Mouse (Mus musculus): ENCODE results near the gene Ttyh1.

Gene Ttyh1

DNA sequence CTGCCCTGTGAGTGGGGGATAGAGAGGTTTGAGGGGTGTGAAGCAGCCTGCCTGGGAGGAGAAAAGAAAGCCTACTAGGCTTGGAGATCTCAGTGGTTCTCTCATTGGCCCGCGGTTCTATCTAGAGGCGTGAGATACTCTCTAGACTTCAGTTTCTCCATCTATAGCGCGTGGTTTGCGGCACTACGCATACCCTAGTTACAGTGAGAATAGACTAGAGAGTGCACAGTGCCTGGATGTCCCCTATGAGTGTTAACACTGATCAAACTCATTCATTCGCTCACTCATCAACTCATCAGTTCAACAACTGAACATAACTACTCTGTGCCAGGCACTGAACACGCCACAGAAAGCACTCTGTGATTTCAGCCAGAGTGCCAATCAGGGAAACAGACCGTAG, 3.6 kb downstream of the Ttyh1 start:
- no peak for DNase-seq (ENCODE audit: low read depth)

DNA sequence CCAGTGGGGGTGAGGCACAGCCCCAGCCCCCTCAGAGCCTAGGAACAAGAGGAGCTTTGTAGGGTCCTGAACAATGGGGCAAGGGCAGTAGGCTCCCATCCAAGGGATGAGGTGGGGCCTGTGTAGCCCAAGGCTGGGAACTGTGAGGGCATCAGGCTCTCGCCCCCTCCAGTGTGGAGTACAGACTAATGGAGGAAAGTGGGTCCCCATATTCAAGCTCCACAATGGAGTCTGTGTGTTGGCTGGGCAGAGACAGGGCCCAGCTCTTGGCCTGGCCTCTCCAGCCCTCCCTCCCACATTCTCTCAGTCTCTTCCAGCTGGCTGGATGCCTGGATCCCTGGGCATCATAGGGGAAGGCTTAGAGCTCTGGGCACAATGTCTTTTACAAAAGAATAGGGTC, 4.5 kb downstream of the Ttyh1 start:
- DNase-seq (ENCODE audit: low read depth), result no peak

DNA sequence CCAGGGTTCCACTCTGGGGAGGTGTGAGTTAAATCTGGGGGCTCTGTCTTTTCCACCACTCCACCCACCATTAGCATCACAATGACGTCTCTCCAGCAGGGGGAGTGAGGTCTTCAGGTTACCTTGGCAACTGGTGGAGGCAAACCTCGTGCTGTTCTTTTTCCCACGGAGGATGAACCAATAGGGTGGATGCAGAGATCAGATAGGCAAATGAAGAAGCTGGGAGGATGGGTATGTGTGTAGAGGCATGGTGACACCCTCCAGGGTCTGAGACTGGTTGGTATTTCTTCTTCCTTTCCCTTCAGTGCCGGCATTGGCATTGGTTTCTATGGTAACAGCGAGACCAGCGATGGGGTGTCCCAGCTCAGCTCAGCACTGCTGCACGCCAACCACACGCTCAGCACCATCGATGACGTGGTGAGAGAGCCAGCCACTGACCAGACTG, 5.1 kb downstream of the Ttyh1 start:
- peak; percentile 81 for DNase-seq (ENCODE audit: low read depth)

DNA sequence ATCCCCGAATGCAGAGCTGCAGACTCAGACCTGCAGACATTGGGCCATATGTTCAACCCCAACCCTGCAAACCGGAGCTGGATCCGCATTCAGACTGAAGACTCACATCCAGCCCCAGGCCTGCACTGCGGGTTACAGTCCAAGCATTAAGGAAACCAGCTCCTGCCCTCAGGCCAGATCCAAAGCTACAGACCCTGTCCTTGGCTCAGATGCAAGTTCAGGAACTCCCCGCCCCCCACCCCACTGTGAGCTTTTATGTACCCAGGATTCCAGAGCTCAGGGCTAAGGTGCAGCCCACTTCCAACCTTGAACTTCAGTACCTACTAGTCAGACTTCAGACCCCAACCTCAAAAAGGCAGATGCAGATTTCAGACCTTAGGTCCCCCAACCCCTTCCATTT, 5.6 kb downstream of the Ttyh1 start:
- DNase-seq (ENCODE audit: low read depth), result no peak

DNA sequence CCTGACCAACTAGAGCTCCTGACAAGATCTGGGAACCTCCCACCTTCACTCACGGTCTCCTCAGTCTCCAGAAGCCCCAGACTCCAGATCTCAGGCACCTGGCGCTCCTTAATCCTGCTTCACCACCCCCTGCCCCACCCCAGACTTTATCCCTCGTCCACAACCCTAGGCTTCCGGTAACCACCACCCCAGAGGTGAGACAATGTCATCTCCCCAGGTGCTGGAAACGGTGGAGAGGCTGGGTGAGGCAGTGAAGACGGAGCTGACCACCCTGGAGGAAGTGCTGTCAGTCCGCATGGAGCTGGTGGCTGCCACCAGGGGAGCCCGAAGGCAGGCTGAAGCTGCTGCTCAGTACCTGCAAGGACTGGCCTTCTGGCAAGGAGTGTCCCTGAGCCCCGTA, 6.1 kb downstream of the Ttyh1 start:
- DNase-seq (ENCODE audit: low read depth), result no peak

DNA sequence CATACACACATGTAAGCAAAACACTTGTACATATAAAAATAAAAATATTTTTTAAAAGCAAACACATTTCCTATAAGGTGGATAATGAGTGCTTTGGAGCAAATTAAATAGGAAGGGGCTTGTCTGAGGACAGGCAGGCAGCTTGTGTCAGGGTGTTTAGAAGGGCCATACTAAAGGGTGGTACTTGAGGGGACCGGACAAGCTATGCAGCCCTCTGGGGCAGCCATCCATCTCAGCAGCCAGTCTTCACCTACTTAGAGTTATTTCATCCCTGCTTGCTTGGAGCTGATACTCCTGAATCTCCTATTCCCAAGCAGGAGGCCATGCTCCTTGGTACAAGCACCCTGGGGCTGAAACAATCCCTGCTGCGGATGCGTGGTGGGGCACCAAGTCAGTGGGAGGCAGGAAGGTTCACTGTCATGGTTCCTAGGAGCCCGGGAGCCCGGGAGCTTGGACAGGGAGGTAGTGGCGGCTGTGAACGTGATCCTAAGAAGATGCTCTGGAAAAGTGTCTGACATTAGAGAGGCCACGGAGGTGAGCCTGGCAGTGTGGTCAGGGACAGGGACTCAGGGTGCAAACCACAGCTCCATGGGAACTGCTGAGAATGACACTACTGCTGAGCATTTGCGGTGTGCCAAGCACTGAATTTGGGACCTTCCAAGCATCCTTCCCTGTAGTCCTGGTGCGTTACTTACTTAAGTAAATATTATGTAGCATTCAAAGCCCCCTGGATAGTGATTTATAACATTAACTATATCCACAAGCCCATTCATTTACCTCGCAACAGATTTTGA, 8.0 kb downstream of the Ttyh1 start:
- no peak for DNase-seq (ENCODE audit: low read depth)

DNA sequence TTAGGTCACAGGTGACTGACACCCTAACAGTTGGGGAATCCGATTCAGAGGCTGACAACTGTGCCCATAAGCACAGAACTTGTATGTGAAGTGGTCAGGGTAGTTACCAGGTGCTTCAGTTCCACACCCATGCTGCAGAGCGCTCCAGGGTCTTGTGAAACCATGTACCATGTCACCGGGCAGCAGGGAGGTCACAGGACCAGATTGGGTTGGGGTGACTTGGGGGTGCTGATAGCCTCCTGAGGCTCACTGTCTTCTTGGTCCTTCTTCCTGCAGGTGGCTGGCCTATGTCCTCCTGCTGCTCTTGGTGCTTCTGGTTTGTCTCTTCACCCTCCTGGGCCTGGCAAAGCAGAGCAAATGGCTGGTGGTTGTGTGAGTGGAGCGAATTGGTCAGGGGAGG, 8.7 kb downstream of the Ttyh1 start:
- DNase-seq (ENCODE audit: low read depth), result no peak

DNA sequence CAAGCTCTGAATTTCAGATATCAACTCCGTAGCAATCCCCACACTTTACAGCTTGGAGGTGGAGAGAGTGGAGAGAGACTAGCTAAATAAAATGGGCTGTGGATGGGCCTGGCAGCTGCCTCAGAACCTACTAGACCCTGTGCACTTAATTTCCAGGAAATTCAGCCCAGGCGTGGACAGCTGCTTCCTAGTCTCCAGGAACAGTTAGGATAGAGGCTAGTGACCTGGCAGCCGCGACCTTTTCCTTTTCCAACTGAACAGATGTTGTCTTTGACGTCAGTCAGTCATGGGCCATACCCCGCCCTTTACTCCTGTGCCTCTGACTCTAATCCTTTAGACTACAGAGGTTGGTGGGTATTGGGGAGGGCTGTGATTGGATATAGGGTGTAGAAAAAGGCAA, 9.7 kb downstream of the Ttyh1 start:
- DNase-seq (ENCODE audit: low read depth), result no peak

DNA sequence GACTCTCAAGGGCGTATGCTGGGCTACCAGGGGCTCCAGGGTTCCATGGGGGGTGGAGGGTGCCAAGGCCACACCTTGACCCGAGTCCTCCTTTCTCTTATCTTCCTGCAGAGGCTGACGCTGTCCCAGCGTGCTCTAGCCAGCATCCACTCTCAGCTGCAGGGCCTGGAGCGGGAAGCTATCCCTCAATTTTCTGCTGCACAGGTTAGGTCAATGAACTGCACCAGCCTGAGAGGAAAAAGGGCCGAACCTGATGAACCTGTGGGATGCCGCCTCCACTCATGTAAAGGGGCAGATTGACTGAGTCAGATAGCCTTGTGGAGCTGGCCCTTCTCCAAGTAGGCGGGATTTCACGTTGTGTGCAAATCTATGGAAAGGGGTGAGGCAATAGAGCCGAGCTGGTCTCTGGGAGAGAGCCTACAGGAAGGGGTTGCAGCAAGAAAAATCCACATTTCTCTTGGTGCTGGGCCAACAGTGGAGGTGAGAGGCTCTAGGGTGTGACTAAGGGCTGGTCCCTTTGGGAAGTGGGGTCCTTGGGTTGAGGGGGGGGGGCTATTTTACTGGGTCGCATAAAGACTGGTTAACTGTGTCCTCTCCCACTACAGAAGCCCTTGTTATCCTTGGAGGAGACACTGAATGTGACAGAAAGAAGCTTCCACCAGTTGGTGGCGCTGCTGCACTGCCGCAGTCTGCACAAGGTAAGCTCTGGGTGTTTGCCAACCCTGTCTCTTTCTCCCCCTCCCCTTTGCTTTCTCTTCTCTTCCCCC, 11.7 kb downstream of the Ttyh1 start:
- DNase-seq (ENCODE audit: low read depth), result peak; percentile 93

DNA sequence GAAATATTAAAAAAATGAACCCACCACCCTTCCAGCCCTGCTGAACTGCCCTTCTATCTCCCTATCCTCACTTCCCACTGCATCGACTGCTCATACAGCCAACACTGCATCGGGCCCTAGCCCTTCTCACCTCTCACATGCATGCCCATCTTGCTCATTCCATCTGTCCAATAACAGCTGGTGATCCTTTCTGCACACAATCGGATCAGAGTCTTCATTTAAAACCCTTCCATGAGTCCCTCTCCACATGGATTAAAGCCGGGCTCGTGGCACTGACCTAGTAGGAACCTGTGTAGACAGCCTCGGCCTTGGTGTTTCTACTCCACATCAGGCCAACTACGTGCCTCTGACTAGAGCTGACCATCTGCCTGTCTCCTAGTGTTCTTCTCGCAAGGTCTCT, 12.8 kb downstream of the Ttyh1 start:
- no peak for DNase-seq (ENCODE audit: low read depth)

DNA sequence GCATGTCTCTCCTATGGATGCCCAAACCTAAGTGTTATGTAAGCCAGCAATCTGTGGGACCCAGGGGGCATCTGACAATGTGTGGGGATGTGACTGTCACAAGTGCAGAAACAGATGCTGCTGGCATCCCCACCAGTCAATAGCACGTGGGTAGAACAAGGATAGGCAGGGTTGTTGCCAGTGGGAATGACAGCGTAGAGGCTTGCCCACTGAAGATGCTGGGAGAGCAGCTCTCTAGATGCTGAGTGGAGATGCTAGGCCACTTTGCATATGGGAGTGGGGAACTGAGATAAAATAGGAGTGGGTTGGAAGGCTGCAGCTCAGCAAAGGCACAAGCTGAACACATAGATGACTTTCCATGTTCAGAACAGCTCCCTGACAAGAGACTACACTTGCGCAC, 13.4 kb downstream of the Ttyh1 start:
- no peak for DNase-seq (ENCODE audit: low read depth)

DNA sequence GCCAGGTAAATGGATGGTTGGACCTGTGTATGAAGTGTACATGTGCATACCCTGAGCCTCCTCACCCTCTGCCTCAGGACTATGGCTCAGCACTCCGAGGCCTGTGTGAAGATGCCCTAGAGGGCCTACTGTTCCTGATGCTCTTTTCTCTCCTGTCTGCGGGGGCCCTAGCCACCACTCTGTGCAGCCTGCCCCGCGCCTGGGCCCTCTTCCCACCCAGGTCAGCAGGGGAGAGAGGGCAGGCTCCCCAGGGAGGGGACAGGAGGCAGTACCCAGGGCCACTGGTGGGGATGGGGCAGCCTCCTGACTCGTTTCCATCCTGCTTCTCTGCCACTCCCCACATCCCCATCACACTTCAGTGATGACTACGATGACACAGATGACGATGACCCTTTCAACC, 13.8 kb downstream of the Ttyh1 start:
- DNase-seq (ENCODE audit: low read depth), result no peak

DNA sequence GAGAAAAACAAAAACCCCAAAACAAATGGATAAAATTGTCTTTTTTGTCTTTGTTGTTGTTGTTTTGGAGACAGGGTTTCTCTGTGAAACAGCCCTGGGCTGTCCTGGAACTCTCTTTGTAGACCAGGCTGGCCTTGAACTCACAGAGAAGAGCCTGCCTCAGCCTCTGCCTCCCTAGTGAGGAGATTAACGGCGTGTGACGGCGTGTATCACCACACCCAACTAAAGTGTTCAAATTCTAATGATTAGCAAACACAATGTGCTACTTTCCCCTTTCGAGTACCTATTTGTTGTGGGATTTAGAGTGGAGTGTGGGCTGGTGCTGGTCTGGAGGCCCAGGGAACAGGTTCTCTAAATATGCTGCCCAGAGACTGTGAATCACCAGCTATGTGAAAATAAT, 15.7 kb downstream of the Ttyh1 start:
- no peak for DNase-seq (ENCODE audit: low read depth)

DNA sequence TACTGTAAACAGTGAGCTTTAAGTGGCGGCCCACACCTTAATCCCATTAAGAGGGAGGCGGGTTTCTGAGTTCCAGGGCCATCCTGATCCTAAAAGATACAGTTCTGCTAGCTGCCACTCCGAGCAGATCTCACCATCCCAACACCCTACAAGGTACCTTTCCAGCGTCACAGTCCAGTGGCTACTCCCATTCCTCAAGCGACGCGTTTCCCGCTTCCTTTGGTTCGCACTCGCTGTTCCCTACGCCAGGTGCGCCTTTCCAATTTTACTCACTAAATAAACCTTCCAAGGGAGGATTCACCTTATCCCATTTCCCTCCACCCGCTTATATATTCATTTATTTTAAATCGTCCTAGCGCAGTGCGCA, 17.2 kb downstream of the Ttyh1 start:
- no peak for DNase-seq (ENCODE audit: low read depth)

DNA sequence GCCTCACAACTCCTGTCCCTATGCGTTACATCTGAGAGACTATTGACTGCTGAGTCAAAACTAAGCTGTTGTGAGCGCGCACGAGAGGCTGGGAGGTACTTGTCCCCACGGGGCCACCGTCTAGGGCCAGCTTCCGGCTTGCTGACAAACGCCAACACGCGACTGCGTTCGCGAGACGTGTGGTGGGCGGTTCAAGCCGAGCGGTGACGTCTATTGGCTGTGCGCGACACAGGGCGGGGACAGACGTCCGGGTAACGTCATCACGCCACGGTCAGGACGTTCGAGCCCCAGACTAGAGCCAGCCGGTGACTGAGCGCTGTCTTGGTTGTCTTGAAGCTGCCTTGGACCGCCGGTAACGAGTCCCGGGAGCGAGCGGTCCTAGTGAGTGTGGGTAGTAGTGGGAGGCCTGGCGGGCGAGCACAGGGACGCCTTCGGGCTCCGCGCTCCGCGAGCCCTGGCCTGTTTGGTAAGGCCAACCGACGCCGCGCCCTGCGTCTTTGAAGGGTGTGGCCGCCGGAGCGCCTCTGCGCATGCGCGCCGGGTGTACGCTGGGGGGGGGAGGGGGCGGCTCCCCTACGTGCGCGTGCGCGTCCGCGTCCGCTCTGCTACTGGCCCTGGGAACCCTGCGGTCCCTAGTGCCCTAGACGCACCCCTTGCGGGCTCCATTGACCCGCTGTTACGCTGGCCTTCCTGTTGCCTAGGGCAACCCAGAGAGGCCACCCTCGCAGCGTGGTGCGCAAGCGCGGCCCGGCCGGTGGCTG, 17.7 kb downstream of the Ttyh1 start, which contains the start of gene Leng8:
TSS of gene Leng8 (plus strand) at position 269 of the 761 bp plus-strand sequence.
- DNase-seq (ENCODE audit: low read depth), result peak; percentile 99

DNA sequence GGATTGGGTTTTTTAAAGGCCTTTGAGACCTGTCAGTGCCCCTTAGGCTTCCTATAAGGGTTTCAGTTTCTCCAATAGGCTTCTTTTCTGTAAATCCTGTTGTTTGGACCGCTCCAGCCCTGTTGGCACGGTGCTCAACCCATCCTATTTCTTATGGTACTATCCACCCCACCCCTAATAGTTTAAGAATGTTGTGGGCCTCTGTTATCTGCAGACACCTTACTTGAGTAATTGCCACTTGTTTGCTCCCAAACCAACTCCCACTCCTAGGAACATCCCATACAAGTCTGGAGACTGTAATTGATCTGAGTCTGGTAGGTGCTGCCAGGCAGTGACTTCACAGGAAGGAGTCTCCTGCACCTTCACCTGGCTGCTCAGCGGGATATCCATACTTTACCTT, 18.5 kb downstream of the Ttyh1 start:
- DNase-seq (ENCODE audit: low read depth), result no peak

DNA sequence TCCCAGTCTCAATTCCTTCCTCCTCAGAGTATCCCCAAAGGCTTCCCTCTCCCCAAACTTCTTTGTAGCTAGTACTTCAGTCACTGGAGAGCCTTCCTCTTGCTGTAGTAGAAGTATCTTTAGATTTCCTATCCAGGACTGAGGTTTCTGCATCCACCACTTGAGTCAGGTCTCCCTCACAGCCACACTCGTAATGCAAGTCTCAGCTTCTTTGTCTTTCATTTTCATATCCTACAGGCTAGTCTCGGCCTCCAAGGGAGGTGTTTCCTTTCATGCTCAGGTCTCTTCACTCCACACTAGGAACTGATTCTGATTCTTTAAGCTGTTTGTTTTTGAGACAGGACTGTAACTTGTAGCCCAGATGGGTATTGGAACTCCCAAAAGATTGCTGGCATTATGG, 19.0 kb downstream of the Ttyh1 start:
- DNase-seq (ENCODE audit: low read depth), result no peak

DNA sequence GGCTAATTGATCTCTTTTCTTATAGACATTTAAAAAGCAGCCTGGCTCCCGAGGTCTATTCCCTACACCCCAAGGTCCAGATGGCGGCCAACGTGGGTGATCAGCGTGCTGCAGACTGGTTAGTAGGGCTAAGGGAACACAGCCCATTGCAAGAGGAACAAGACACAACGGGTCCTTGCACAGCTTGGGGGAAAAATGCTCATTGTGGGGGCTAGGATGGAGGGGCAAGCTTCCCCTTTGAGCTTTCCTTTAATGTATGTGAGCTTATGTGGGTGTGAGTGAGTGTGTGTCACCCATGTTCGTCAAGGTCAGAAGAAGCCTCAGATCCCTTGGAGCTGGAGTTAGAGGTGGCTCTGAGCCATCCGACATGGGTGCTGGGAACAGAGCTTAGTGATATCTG, 19.5 kb downstream of the Ttyh1 start:
- DNase-seq (ENCODE audit: low read depth), result no peak

DNA sequence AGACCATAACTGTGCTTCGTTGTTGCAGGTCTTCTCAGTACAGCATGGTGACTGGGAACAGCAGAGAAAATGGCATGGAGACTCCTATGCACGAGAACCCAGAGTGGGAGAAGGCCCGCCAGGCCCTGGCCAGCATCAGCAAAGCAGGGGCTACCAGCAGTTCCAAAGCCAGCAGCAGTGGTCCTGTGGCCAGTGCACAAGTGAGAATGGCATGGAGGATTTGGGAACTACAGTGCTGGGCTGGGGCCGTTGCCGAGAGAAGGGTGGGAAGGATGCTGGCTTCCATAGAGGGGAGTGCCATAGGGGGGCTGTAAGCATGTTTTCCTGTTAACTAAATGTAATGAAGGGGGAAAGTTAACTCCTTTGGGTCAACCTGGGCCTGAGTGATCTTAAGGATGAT, 20.2 kb downstream of the Ttyh1 start:
- no peak for DNase-seq (ENCODE audit: low read depth)

DNA sequence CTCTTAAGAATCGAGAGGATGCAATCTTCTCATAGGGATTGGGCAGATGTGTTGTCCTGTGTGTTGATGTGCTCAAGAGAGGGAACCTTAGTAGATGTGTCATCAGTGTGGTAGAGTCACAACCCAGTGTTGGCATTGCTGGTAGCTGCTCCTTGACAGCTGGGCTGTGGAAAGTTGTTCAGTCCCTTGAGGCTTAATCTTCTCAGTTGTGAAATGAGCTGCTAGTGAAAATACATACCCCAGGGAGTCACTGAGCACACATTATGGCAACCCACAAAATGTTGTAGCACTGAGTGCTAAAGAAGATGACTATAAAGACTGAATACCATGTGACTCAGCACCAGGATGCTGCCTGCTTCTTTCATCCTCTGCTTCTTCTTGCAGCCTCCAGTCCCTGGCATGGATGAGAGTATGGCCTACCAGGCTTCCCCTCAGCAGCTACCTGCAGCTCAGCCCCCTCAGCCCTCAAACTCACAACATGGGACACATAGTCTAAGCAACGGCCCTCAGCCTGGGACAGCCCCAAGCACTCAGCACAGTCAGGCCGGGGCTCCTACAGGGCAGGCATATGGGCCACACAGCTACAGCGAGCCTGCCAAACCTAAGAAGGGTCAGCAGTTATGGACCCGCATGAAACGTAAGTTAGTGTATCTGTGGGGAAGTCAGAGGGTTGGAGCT, 22.6 kb downstream of the Ttyh1 start:
- DNase-seq (ENCODE audit: low read depth), result no peak

DNA sequence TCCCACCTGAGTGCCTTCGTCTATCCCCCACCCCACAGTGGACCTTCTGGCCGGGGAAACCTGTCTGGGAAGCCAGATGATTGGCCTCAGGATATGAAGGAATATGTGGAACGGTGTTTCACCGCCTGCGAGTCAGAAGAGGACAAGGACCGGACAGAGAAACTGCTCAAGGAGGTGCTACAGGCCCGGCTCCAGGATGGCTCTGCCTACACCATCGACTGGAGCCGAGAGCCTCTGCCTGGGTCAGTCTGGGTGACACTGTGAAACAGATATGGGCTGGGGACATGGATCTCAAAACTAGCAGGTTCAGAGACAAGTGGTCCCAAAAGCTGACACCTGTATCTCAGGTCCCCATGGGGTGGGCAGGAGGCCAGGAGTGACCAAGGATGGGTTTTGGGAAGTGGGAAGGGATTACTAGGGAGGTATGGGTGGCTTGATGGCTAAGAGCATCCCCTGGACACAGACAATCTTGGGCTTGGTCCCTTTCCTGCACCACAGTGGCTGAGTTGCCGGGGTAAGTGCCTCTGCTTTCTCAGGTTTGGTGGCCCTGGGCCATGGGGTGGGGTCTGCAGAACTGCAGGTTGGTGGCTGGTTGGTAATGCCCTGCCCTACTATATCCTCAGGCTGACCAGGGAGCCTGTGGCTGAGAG, 23.7 kb downstream of the Ttyh1 start:
- DNase-seq (ENCODE audit: low read depth), result no peak

DNA sequence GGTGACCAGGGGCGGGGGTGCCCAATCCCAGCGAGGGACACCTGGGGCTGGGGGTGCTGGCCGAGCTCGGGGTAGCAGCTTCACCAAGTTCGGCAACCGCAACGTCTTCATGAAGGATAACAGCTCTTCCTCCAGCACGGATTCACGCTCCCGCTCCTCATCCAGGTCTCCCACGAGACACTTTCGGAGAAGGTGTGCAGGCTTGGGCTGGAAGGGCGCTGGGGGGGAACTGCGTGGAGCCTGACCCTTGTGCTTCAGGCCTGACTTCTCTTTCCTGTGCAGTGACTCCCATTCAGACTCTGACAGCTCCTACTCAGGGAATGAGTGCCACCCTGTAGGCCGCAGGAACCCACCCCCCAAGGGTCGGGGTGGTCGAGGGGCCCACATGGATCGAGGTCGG, 24.3 kb downstream of the Ttyh1 start:
- DNase-seq (ENCODE audit: low read depth), result no peak

All from naive thymus-derived CD4-positive, alpha-beta T cell, adult 2 months (primary cell).